Mouse (Mus musculus): ENCODE results near the gene Zbtb20. TPM values are rescaled to one million over a fixed set of nuclear protein-coding genes. Genes with fewer than 3 reads are reported as not detected.

Gene Zbtb20
- polyA plus RNA-seq, 1 experiment from 2014 or later: 21.8 TPM

GRCm38 (mm10) chr16:43581551-43581950 is 705.9 kb downstream of the Zbtb20 start:
- H3K4me1 ChIP-seq (replicated peaks; ENCODE audit: control insufficient read depth, insufficient read depth, low read length): peaks cover 14% of the 10 kb centered on the region
- H3K9me3 ChIP-seq (ENCODE audit: control insufficient read depth, low read length): no peaks in the 10 kb centered on the region
- no peaks in the 10 kb centered on the region for H3K27me3 ChIP-seq (ENCODE audit: control insufficient read depth, insufficient read depth, low read depth, low read length)
- no peak overlapping the region for H3K4me2 ChIP-seq (ENCODE audit: low read depth, low read length)
- ATAC-seq (ENCODE audit: low read depth): no peak
- no peak overlapping the region for H3K27ac ChIP-seq (ENCODE audit: low read length)
- no peaks in the 10 kb centered on the region for H3K36me3 ChIP-seq (ENCODE audit: control insufficient read depth, insufficient read depth, low read length)
- 73% methylated on average over 4 of the region's 4 CpGs for WGBS
- no peak overlapping the region for H3K4me3 ChIP-seq (ENCODE audit: low read length)
- no peak overlapping the region for H3K9ac ChIP-seq (ENCODE audit: low read length)

DNA sequence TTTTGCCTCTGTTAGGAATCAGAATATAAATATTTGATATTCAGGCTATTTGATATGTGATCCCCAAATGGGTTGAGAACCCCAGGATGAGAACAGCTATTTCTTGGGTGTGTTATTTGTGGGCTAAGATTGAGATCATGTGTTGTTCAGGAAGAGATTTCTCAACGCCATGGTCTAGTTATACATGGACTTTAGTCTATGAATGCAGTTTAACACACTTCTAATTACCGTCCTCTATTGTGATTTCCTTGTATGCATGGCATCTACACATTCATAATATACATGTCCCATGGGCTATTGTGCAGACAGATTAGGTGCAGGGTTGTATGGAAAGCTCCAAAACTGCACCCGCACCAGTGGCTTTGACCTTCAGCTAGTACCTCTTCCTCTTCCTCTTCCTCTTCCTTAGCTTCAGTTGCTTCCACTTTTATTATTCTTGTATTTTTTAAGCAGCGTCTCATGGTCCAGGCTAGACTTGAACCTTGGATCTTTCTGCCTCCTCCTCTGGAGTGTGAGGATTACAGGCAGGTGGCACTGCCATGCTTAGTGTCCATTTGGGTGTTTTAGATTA is 711.3 kb downstream of the Zbtb20 start:
- ATAC-seq (ENCODE audit: low read depth): no peak
- Histone ChIP-seq H3K4me1 (replicated peaks; ENCODE audit: control insufficient read depth, insufficient read depth, low read length) (peaks cover 3% of the 10 kb centered on the region; the same call in 1 of the 2 replicates), H3K4me3 (ENCODE audit: low read length) (no peak overlapping the region)

DNA sequence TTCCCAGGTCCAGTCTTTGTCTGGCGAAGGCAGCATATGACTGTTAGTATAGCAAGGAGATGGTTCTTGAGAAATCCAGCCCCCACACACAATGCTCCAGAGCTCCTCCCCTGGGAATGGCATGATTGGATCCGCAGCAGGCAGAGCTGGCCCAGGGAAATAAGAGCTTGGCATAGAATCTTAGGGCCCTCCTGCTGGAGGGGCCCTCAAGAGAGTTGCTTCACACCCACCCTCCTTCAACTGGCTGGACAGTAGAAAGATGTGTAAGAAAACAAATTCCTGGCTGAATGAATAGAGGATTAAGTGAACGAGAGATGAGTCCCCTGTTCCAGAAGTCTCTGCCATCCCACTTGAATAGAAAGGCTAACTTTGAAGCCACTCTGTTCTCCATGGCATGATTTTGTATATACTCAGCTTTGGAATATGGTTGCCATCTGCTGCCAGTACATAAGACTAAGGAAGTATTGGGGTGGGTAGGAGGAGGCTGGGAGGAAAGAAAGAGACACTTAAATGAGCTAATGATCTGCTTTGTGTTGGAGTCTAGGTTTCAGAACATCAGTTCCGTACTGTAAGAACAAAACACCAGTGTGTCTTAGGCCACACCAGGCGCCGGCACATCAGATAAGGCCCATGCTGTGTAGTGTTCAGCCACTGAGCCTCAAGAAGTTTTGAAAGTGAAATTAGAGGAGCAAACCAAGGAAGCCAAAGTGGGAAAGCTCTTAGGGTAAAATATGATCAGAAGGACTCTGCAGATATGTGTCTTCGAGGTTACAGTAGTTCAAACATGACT is 715.2 kb downstream of the Zbtb20 start:
- H3K36me3 ChIP-seq (ENCODE audit: control insufficient read depth, insufficient read depth, low read length): no peaks in the 10 kb centered on the region
- no peak overlapping the region for H3K9ac ChIP-seq (ENCODE audit: low read length)
- WGBS: 67% methylated on average over 7 of the region's 7 CpGs
- H3K4me1 ChIP-seq (replicated peaks; ENCODE audit: control insufficient read depth, insufficient read depth, low read length): peaks cover 2% of the 10 kb centered on the region; the same call in 1 of the 2 replicates
- H3K4me3 ChIP-seq (ENCODE audit: low read length): no peak overlapping the region
- H3K27ac ChIP-seq (ENCODE audit: low read length): no peak overlapping the region
- no peaks in the 10 kb centered on the region for H3K27me3 ChIP-seq (ENCODE audit: control insufficient read depth, insufficient read depth, low read depth, low read length)
- ATAC-seq (ENCODE audit: low read depth): peak; percentile 52
- no peaks in the 10 kb centered on the region for H3K9me3 ChIP-seq (ENCODE audit: control insufficient read depth, low read length)
- H3K4me2 ChIP-seq (ENCODE audit: low read depth, low read length): no peak overlapping the region

More for the DNA sequence above, 711.3 kb downstream of the Zbtb20 start:
- 81% methylated on average over 4 of the region's 4 CpGs for WGBS
- no peaks in the 10 kb centered on the region for H3K9me3 ChIP-seq (ENCODE audit: control insufficient read depth, low read length)
- H3K36me3 ChIP-seq (ENCODE audit: control insufficient read depth, insufficient read depth, low read length): no peaks in the 10 kb centered on the region
- H3K27me3 ChIP-seq (ENCODE audit: control insufficient read depth, insufficient read depth, low read depth, low read length): no peaks in the 10 kb centered on the region
- no peak overlapping the region for H3K9ac ChIP-seq (ENCODE audit: low read length)
- H3K27ac ChIP-seq (ENCODE audit: low read length): no peak overlapping the region
- no peak overlapping the region for H3K4me2 ChIP-seq (ENCODE audit: low read depth, low read length)

DNA sequence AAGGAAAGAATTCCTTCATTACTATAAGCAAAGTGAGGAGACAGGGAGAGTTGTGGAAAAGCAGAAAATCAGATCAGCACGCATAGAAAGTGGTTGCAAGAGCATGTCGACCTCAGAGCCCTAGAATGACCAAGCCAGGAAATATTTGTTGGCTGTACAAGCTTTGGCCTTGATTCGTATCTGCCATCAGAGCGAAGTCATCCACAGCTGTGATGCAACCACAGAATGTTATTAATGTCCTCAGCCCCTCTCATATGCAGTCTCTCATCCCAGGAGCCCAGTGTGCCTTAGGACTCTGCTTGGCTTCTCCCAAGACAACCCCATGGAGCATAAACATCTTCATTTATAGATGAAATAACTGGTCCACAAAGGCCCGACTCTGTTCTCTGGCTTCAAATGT is 716.4 kb downstream of the Zbtb20 start:
- Histone ChIP-seq H3K4me3 (ENCODE audit: low read length) (no peak overlapping the region), H3K36me3 (ENCODE audit: control insufficient read depth, insufficient read depth, low read length) (no peaks in the 10 kb centered on the region), H3K27ac (ENCODE audit: low read length) (0 out of 2 replicates have a peak overlapping the region, but pooled peaks have one; percentile 52), H3K9ac (ENCODE audit: low read length) (no peak overlapping the region), H3K9me3 (ENCODE audit: control insufficient read depth, low read length) (no peaks in the 10 kb centered on the region), H3K4me2 (ENCODE audit: low read depth, low read length) (no peak overlapping the region), H3K27me3 (ENCODE audit: control insufficient read depth, insufficient read depth, low read depth, low read length) (no peaks in the 10 kb centered on the region), H3K4me1 (replicated peaks; ENCODE audit: control insufficient read depth, insufficient read depth, low read length) (peaks cover 2% of the 10 kb centered on the region; the same call in 1 of the 2 replicates)
- WGBS: 42% methylated on average over 5 of the region's 5 CpGs
- ATAC-seq (ENCODE audit: low read depth): peak; percentile 60

GRCm38 (mm10) chr16:43592801-43593200 is 717.1 kb downstream of the Zbtb20 start:
- WGBS: 2% methylated on average over 1 of the region's 1 CpGs
- Histone ChIP-seq H3K4me1 (replicated peaks; ENCODE audit: control insufficient read depth, insufficient read depth, low read length) (peaks cover 2% of the 10 kb centered on the region; the same call in 1 of the 2 replicates), H3K4me3 (ENCODE audit: low read length) (no peak overlapping the region), H3K27ac (ENCODE audit: low read length) (no peak overlapping the region), H3K4me2 (ENCODE audit: low read depth, low read length) (no peak overlapping the region), H3K27me3 (ENCODE audit: control insufficient read depth, insufficient read depth, low read depth, low read length) (no peaks in the 10 kb centered on the region), H3K36me3 (ENCODE audit: control insufficient read depth, insufficient read depth, low read length) (no peaks in the 10 kb centered on the region), H3K9ac (ENCODE audit: low read length) (no peak overlapping the region), H3K9me3 (ENCODE audit: control insufficient read depth, low read length) (no peaks in the 10 kb centered on the region)
- no peak for ATAC-seq (ENCODE audit: low read depth)

DNA sequence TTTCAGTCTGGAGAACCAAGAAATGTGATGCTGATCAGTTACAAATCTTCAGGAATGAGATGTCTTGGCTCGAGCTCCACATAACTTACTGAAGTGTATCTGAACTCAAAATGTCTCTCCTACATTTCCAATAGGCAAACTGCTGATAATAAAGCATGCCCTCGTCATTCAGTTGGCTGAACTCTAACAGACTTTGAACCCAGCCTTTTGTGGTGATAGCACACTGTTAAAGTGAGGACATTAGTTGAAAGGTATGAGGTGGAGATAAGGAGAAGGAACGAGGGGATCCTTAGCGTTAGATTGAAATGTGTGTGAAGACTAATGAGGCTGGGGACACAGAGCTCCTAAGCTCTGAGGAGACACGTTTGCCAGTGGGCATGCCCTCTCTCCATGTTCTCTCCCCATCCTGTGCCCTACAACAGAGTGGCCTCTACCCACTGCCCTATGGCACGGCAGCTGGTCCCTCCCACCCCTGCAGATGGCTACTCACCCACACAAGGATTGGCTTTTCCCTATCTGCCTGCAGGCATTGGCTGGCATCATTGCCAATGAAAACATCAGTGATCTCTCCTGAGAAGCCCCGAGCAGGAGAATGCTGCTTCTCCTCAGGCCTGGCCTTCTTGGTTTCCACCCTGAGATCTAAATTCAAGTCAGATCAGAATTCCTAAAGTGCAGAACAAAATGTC is 721.8 kb downstream of the Zbtb20 start:
- H3K36me3 ChIP-seq (ENCODE audit: control insufficient read depth, insufficient read depth, low read length): no peaks in the 10 kb centered on the region
- no peaks in the 10 kb centered on the region for H3K4me1 ChIP-seq (replicated peaks; ENCODE audit: control insufficient read depth, insufficient read depth, low read length)
- H3K9me3 ChIP-seq (ENCODE audit: control insufficient read depth, low read length): no peaks in the 10 kb centered on the region
- no peak overlapping the region for H3K27ac ChIP-seq (ENCODE audit: low read length)
- no peak overlapping the region for H3K4me3 ChIP-seq (ENCODE audit: low read length)
- H3K27me3 ChIP-seq (ENCODE audit: control insufficient read depth, insufficient read depth, low read depth, low read length): no peaks in the 10 kb centered on the region
- H3K4me2 ChIP-seq (ENCODE audit: low read depth, low read length): no peak overlapping the region
- WGBS: 72% methylated on average over 7 of the region's 7 CpGs
- no peak overlapping the region for H3K9ac ChIP-seq (ENCODE audit: low read length)
- no peak for ATAC-seq (ENCODE audit: low read depth)

GRCm38 (mm10) chr16:43599707-43600106 is 724.0 kb downstream of the Zbtb20 start:
- H3K4me2 ChIP-seq (ENCODE audit: low read depth, low read length): no peak overlapping the region
- no peaks in the 10 kb centered on the region for H3K9me3 ChIP-seq (ENCODE audit: control insufficient read depth, low read length)
- no peak overlapping the region for H3K9ac ChIP-seq (ENCODE audit: low read length)
- H3K27ac ChIP-seq (ENCODE audit: low read length): no peak overlapping the region
- WGBS: 81% methylated on average over 2 of the region's 2 CpGs
- ATAC-seq (ENCODE audit: low read depth): no peak
- H3K27me3 ChIP-seq (ENCODE audit: control insufficient read depth, insufficient read depth, low read depth, low read length): no peaks in the 10 kb centered on the region
- H3K4me1 ChIP-seq (replicated peaks; ENCODE audit: control insufficient read depth, insufficient read depth, low read length): no peaks in the 10 kb centered on the region
- no peaks in the 10 kb centered on the region for H3K36me3 ChIP-seq (ENCODE audit: control insufficient read depth, insufficient read depth, low read length)
- H3K4me3 ChIP-seq (ENCODE audit: low read length): no peak overlapping the region

GRCm38 (mm10) chr16:43602573-43602972 is 726.9 kb downstream of the Zbtb20 start:
- Histone ChIP-seq H3K9ac (ENCODE audit: low read length) (no peak overlapping the region), H3K4me2 (ENCODE audit: low read depth, low read length) (no peak overlapping the region), H3K4me3 (ENCODE audit: low read length) (no peak overlapping the region), H3K27ac (ENCODE audit: low read length) (no peak overlapping the region), H3K9me3 (ENCODE audit: control insufficient read depth, low read length) (no peaks in the 10 kb centered on the region), H3K4me1 (replicated peaks; ENCODE audit: control insufficient read depth, insufficient read depth, low read length) (no peaks in the 10 kb centered on the region), H3K27me3 (ENCODE audit: control insufficient read depth, insufficient read depth, low read depth, low read length) (no peaks in the 10 kb centered on the region), H3K36me3 (ENCODE audit: control insufficient read depth, insufficient read depth, low read length) (no peaks in the 10 kb centered on the region)
- WGBS: 70% methylated on average over 4 of the region's 4 CpGs
- ATAC-seq (ENCODE audit: low read depth): no peak

GRCm38 (mm10) chr16:43603591-43604141 is 728.0 kb downstream of the Zbtb20 start:
- ATAC-seq (ENCODE audit: low read depth): no peak
- Histone ChIP-seq H3K9ac (ENCODE audit: low read length) (no peak overlapping the region), H3K4me3 (ENCODE audit: low read length) (no peak overlapping the region), H3K36me3 (ENCODE audit: control insufficient read depth, insufficient read depth, low read length) (no peaks in the 10 kb centered on the region), H3K4me2 (ENCODE audit: low read depth, low read length) (no peak overlapping the region), H3K27ac (ENCODE audit: low read length) (no peak overlapping the region), H3K9me3 (ENCODE audit: control insufficient read depth, low read length) (no peaks in the 10 kb centered on the region), H3K27me3 (ENCODE audit: control insufficient read depth, insufficient read depth, low read depth, low read length) (no peaks in the 10 kb centered on the region), H3K4me1 (replicated peaks; ENCODE audit: control insufficient read depth, insufficient read depth, low read length) (no peaks in the 10 kb centered on the region)
- WGBS: 24% methylated on average over 9 of the region's 9 CpGs

Data from lung, embryonic 16.5 days (tissue).